Mouse (Mus musculus) forebrain, embryonic 16.5 days (tissue): Measurements from ENCODE around the gene Snapc5. TPM values are rescaled to one million over a fixed set of nuclear protein-coding genes. Genes with fewer than 3 reads are reported as not detected.
A peak's percentile ranks its signal among the peaks of the same experiment; 100 is the strongest.
"Not testable (repeated sequence)": the region's sequence is repeated elsewhere in the genome, so short reads cannot be mapped to it uniquely, and the experiment has no call there.

Experiments used
- ATAC-seq: fragments of 200-750 bp; cut with Nextera tagmentation; 2 replicates; pipeline ENCODE4 v1.8.0; 2017; ENCODE audit warnings: mild to moderate bottlenecking, moderate library complexity
- H3K27ac ChIP-seq: fragments of 300-500 bp; sonication (generic); 2 replicates; pipeline ENCODE4 v1.5.1; 2014; ENCODE audit warnings: low read length, control low read depth
- H3K27me3 ChIP-seq: fragments of 300-500 bp; sonication (generic); replicated peaks from 2 replicates; pipeline ENCODE4 v1.6.1; 2014; ENCODE audit warnings: low read length; ENCODE audit not compliant: control insufficient read depth, insufficient read depth
- H3K36me3 ChIP-seq: fragments of 300-500 bp; sonication (generic); 2 replicates; pipeline ENCODE4 v1.6.1; 2014; ENCODE audit not compliant: control insufficient read depth, insufficient read depth
- H3K4me1 ChIP-seq: fragments of 300-500 bp; sonication (generic); replicated peaks from 2 replicates; pipeline ENCODE4 v1.6.1; 2014; ENCODE audit warnings: low read length; ENCODE audit not compliant: control insufficient read depth, insufficient read depth
- H3K4me2 ChIP-seq: fragments of 300-500 bp; sonication (generic); 2 replicates; pipeline ENCODE4 v1.6.1; 2014; ENCODE audit warnings: mild to moderate bottlenecking, low read length, control low read depth
- H3K4me3 ChIP-seq: fragments of 300-500 bp; sonication (generic); replicated peaks from 2 replicates; pipeline ENCODE4 v1.5.1; 2014; ENCODE audit warnings: mild to moderate bottlenecking, low read length, control low read depth
- H3K9ac ChIP-seq: fragments of 300-500 bp; sonication (generic); replicated peaks from 2 replicates; pipeline ENCODE4 v1.6.1; 2014; ENCODE audit warnings: low read depth, low read length, control low read depth
- H3K9me3 ChIP-seq: fragments of 300-500 bp; sonication (generic); 2 replicates; pipeline ENCODE4 v1.6.1; 2016; ENCODE audit warnings: low read length; ENCODE audit not compliant: control insufficient read depth
- WGBS: fragments of 180-500 bp; shearing (Covaris S2); extraction: QIAGEN DNeasy Blood & Tissue Kit; methylation state at CpG from one replicate; pipeline ENCODE4 v1.1.7; 2014; 5-methylcytosine and 5-hydroxymethylcytosine counted together
- polyA plus RNA-seq: library from polyadenylated mRNA; unstranded; fragments of >200 nt; fragmentation: Nextera tagmentation; extraction: Ambion mirVana; gene quantifications from 2 replicates; pipeline ENCODE4 v1.2.1, GENCODE M21; 2015

Snapc5 gene
- 31.5 and 35.3 TPM in 2 replicates for polyA plus RNA-seq

GRCm38 (mm10) chr9:64178974-64179646 lies at the start of gene Snapc5:
Snapc5 (plus strand) TSS chr9:64179274.
- Histone ChIP-seq H3K4me1 (peaks cover 23% of the 10 kb centered on the region), H3K27ac (peak within 1 kb of the TSS; percentile 85), H3K27me3 (no peaks in the 10 kb centered on the region), H3K4me3 (peak within 1 kb of the TSS; percentile 67), H3K4me2 (peak within 1 kb of the TSS; percentile 52), H3K9ac (peak within 1 kb of the TSS; percentile 69), H3K9me3 (no peaks in the 10 kb centered on the region), H3K36me3 (peaks cover 34% of the 10 kb centered on the region)
- under 1% methylated on average over 35 of the region's 35 CpGs for WGBS
- peak; percentile 95 for ATAC-seq

GRCm38 (mm10) chr9:64131623-64132022 lies 47.5 kb upstream of the Snapc5 start:
- Histone ChIP-seq H3K36me3 (no peaks in the 10 kb centered on the region), H3K4me3 (no peak overlapping the region), H3K27me3 (no peaks in the 10 kb centered on the region), H3K27ac (no peak overlapping the region), H3K9me3 (no peaks in the 10 kb centered on the region), H3K4me2 (no peak overlapping the region), H3K9ac (no peak overlapping the region), H3K4me1 (no peaks in the 10 kb centered on the region)
- no peak for ATAC-seq
- WGBS = 88% methylated on average over 6 of the region's 6 CpGs

GRCm38 (mm10) chr9:64138896-64139295 lies 40.2 kb upstream of the Snapc5 start:
- not testable (repeated sequence) for H3K27me3 ChIP-seq, ATAC-seq, H3K4me3 ChIP-seq, H3K9me3 ChIP-seq, H3K27ac ChIP-seq, H3K4me1 ChIP-seq, H3K4me2 ChIP-seq, H3K9ac ChIP-seq, H3K36me3 ChIP-seq
- WGBS = 6% methylated on average over 6 of the region's 6 CpGs

DNA sequence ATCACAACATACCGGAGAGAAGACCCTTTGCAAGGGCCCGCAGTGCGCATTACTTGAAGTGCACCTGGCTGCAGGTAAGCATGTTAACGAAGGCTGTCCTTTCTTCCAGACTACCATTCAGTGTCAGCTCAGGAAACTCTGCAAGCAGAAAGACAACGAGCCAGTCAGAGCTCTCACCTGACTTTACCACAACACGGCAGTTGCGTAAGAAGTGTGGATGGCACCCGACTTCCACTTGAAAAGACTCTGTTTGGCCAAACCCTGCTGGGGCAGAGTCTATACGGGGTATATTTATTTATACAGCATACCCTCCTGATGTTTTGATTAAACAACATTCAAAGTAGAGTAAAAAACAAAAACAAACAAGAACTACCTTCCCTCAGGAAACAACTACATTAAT lies 39.2 kb upstream of the Snapc5 start:
- no peaks in the 10 kb centered on the region for H3K36me3 ChIP-seq
- H3K4me2 ChIP-seq = no peak overlapping the region
- H3K4me3 ChIP-seq = no peak overlapping the region
- ATAC-seq = no peak
- WGBS = 94% methylated on average over 9 of the region's 9 CpGs
- H3K9me3 ChIP-seq = no peaks in the 10 kb centered on the region
- no peak overlapping the region for H3K27ac ChIP-seq
- H3K9ac ChIP-seq = no peak overlapping the region
- H3K4me1 ChIP-seq = no peaks in the 10 kb centered on the region
- H3K27me3 ChIP-seq = no peaks in the 10 kb centered on the region

GRCm38 (mm10) chr9:64156641-64157040 lies 22.4 kb upstream of the Snapc5 start:
- H3K4me3 ChIP-seq = no peak overlapping the region
- no peak overlapping the region for H3K27ac ChIP-seq
- H3K36me3 ChIP-seq = 0 out of 2 replicates have a peak, but pooled peaks cover 2% of the 10 kb centered on the region
- H3K9me3 ChIP-seq = no peaks in the 10 kb centered on the region
- no peak for ATAC-seq
- H3K27me3 ChIP-seq = no peaks in the 10 kb centered on the region
- H3K4me1 ChIP-seq = no peaks in the 10 kb centered on the region
- H3K4me2 ChIP-seq = no peak overlapping the region
- WGBS = 93% methylated on average over 1 of the region's 1 CpGs
- no peak overlapping the region for H3K9ac ChIP-seq

- H3K4me1 ChIP-seq = no peaks in the 10 kb centered on the region
- 97% methylated on average over 5 of the region's 5 CpGs for WGBS
- no peaks in the 10 kb centered on the region for H3K36me3 ChIP-seq
- no peak overlapping the region for H3K9ac ChIP-seq
- no peaks in the 10 kb centered on the region for H3K27me3 ChIP-seq
- ATAC-seq = no peak
- no peak overlapping the region for H3K4me3 ChIP-seq
- no peak overlapping the region for H3K27ac ChIP-seq
- H3K4me2 ChIP-seq = no peak overlapping the region
- no peaks in the 10 kb centered on the region for H3K9me3 ChIP-seq
Measured at GRCm38 (mm10) chr9:64160471-64160870, 18.6 kb upstream of the Snapc5 start.

DNA sequence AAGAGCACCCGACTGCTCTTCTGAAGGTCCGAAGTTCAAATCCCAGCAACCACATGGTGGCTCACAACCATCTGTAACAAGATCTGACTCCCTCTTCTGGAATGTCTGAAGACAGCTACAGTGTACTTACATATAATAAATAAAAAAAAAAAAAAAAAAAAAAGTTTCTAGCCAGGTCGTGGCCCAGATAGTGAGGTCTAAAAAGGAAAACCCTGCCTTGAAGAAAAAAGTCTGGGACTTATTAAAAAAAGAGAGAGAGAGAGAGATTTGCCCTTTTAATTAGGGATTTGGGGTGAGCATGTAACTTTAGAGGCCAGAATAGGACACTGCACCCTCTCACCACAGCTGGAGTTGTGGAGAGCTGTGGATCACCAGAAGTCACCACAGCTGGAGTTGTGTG lies 9.1 kb upstream of the Snapc5 start:
- peaks cover 14% of the 10 kb centered on the region for H3K4me1 ChIP-seq
- not testable (repeated sequence) for H3K27me3 ChIP-seq, H3K4me3 ChIP-seq, ATAC-seq, H3K4me2 ChIP-seq, H3K27ac ChIP-seq, H3K36me3 ChIP-seq, H3K9me3 ChIP-seq, H3K9ac ChIP-seq
- 85% methylated on average over 3 of the region's 3 CpGs for WGBS

GRCm38 (mm10) chr9:64172145-64172815 lies 6.8 kb upstream of the Snapc5 start:
- Histone ChIP-seq H3K4me2 (peak overlapping the region; percentile 66), H3K27me3 (no peaks in the 10 kb centered on the region), H3K27ac (peak overlapping the region; percentile 85), H3K9me3 (no peaks in the 10 kb centered on the region), H3K9ac (peak overlapping the region; percentile 82), H3K4me3 (peak overlapping the region; percentile 93), H3K36me3 (peaks cover 14% of the 10 kb centered on the region), H3K4me1 (peaks cover 19% of the 10 kb centered on the region)
- peak; percentile 7 for ATAC-seq
- 3% methylated on average over 18 of the region's 18 CpGs for WGBS

DNA sequence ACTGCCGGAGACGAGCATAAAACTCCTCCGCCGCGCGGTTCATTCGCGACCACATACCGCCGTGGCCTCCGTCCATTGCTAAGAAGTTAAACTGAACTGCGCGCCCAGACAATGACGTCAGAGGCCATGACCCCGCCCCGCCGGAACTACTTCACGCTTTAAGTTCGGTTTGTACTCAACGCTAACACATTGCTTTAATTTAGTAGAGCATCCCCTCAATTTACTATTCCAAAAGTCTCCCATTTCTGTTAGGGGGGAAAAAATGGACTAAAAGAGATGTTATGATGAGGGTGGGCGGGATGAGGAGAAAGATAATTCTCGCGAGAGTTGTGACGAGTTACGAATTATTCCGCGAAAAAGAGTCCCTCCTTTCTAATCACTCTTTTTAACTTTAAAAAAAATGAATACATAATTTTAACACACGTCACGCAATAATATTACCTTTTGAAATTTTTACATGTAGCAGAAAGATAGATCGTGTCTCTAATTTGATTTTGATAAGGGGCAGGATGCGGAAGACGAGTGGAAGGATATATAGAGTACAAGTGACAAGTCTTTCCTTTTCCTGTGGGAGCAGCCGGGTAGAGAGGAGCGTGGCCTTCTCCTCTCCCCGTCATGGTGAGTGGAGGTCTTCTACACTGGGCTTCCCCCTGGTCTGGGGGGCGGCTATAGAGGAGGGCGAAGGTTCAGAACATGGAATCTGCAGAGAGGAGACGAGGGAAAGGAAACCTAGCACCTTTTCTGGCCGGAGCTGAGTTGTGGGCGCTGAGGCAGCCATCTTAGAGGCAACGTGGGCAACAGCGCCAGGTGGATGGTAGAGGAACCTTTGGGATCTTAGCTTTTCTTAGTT lies 6.0 kb upstream of the Snapc5 start, which contains the start of the genes Zwilch and Rpl4:
TSS of gene Zwilch (minus strand) at position 289 of the 850 bp plus-strand sequence.
TSS of gene Rpl4 (plus strand) at position 560 of the 850 bp plus-strand sequence.
- Histone ChIP-seq H3K4me1 (peaks cover 19% of the 10 kb centered on the region), H3K27me3 (no peaks in the 10 kb centered on the region), H3K4me3 (peak within 1 kb of the TSS; percentile 93), H3K4me2 (peak within 1 kb of the TSS; percentile 98), H3K27ac (peak within 1 kb of the TSS; percentile 85), H3K9me3 (no peaks in the 10 kb centered on the region), H3K9ac (peak within 1 kb of the TSS; percentile 82), H3K36me3 (peaks cover 22% of the 10 kb centered on the region)
- under 1% methylated on average over 42 of the region's 42 CpGs for WGBS
- ATAC-seq = peak; percentile 81
